Mouse (Mus musculus) liver, embryonic 13.5 days (tissue): Measurements from ENCODE around the gene Gab1. TPM values are rescaled to one million over a fixed set of nuclear protein-coding genes. Genes with fewer than 3 reads are reported as not detected.

ENCODE experiments used
- ATAC-seq: fragments of 200-750 bp; cut with Nextera tagmentation; 2 replicates; pipeline ENCODE4 v1.8.0; 2017; ENCODE audit warnings: low read depth, mild to moderate bottlenecking, moderate number of reproducible peaks, moderate library complexity
- DNase-seq: peaks from one replicate; pipeline ENCODE4 v3.0.0; 2022
- H3K27ac ChIP-seq: fragments of 300-500 bp; sonication (generic); 2 replicates; pipeline ENCODE4 v1.5.1; 2015; ENCODE audit warnings: moderate library complexity, mild to moderate bottlenecking, inconsistent platforms
- H3K27me3 ChIP-seq: fragments of 300-500 bp; sonication (generic); 2 replicates; pipeline ENCODE4 v1.6.1; 2015; ENCODE audit warnings: mild to moderate bottlenecking, inconsistent platforms
- H3K36me3 ChIP-seq: fragments of 300-500 bp; sonication (generic); 2 replicates; pipeline ENCODE4 v1.6.1; 2015; ENCODE audit warnings: mild to moderate bottlenecking, inconsistent platforms
- H3K4me1 ChIP-seq: fragments of 300-500 bp; sonication (generic); replicated peaks from 2 replicates; pipeline ENCODE4 v1.6.1; 2015; ENCODE audit warnings: inconsistent platforms
- H3K4me2 ChIP-seq: fragments of 300-500 bp; sonication (generic); 2 replicates; pipeline ENCODE4 v1.6.1; 2015; ENCODE audit warnings: inconsistent platforms, mild to moderate bottlenecking, moderate library complexity
- H3K4me3 ChIP-seq: fragments of 300-500 bp; sonication (generic); replicated peaks from 2 replicates; pipeline ENCODE4 v1.5.1; 2015; ENCODE audit warnings: mild to moderate bottlenecking, inconsistent platforms
- H3K9ac ChIP-seq: fragments of 300-500 bp; sonication (generic); 2 replicates; pipeline ENCODE4 v1.6.1; 2015; ENCODE audit warnings: mild to moderate bottlenecking, inconsistent platforms
- H3K9me3 ChIP-seq: fragments of 300-500 bp; sonication (generic); replicated peaks from 2 replicates; pipeline ENCODE4 v1.6.1; 2016; ENCODE audit warnings: inconsistent platforms
- WGBS: fragments of 180-500 bp; shearing (Covaris S2); methylation state at CpG from one replicate; pipeline ENCODE4 v1.1.7; 2015; ENCODE audit not compliant: insufficient replicate concordance; 5-methylcytosine and 5-hydroxymethylcytosine counted together
- polyA plus RNA-seq: library from polyadenylated mRNA; unstranded; fragments of >200 nt; fragmentation: Nextera tagmentation; extraction: Ambion mirVana; gene quantifications from 2 replicates; pipeline ENCODE4 v1.2.1, GENCODE M21; 2015

The Gab1 gene
- polyA plus RNA-seq, 1 experiment from 2014 or later, result 7.7 TPM

- Histone ChIP-seq H3K9ac (no peak overlapping the region), H3K27me3 (no peaks in the 10 kb centered on the region), H3K4me3 (no peak overlapping the region), H3K4me1 (no peaks in the 10 kb centered on the region; the same call in none of the 2 replicates), H3K27ac (no peak overlapping the region), H3K9me3 (no peaks in the 10 kb centered on the region), H3K36me3 (peaks cover 32% of the 10 kb centered on the region), H3K4me2 (no peak overlapping the region)
- 82% methylated on average over 6 of the region's 6 CpGs for whole genome bisulfite sequencing
- DNase-seq (no peak), ATAC-seq (no peak)
These were observed 40.2 kb downstream of the Gab1 start for GRCm38 (mm10) chr8:80840090-80840489.

- Histone ChIP-seq H3K27ac (no peak overlapping the region), H3K4me3 (no peak overlapping the region), H3K27me3 (no peaks in the 10 kb centered on the region), H3K9me3 (no peaks in the 10 kb centered on the region), H3K9ac (no peak overlapping the region), H3K4me2 (no peak overlapping the region), H3K36me3 (peaks cover 32% of the 10 kb centered on the region), H3K4me1 (no peaks in the 10 kb centered on the region; the same call in none of the 2 replicates)
- 67% methylated on average over 6 of the region's 6 CpGs for WGBS
- DNase-seq (no peak), ATAC-seq (no peak)
These were observed 42.1 kb downstream of the Gab1 start for GRCm38 (mm10) chr8:80838199-80838598.

DNA sequence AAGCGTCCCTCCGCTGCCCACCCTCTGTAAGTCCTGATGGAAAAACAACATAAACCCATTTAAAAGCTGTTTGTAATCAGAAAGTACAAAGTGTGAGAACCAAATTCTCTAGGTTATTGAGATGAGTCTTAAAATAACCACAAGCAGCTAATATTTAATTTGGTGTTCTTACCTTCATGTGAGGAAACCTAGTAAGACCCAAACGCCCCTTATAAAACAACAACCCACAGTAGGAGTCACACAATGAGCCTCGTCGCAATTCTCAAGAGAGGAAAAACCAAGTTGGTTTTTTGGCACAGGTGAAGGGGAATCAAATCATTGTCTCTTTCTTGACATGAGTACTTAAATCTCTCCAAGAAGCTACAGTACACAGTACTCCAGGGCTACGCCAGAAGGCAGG lies 44.9 kb downstream of the Gab1 start:
- no peak overlapping the region for H3K4me3 ChIP-seq
- H3K27me3 ChIP-seq, result no peaks in the 10 kb centered on the region
- 89% methylated on average over 6 of the region's 6 CpGs for WGBS
- peaks cover 17% of the 10 kb centered on the region; the same call in 1 of the 2 replicates for H3K36me3 ChIP-seq
- H3K9me3 ChIP-seq, result no peaks in the 10 kb centered on the region
- H3K4me1 ChIP-seq, result peaks cover 10% of the 10 kb centered on the region
- DNase-seq (no peak), ATAC-seq (no peak)
- H3K4me2 ChIP-seq, result no peak overlapping the region
- no peak overlapping the region for H3K27ac ChIP-seq
- no peak overlapping the region for H3K9ac ChIP-seq

DNA sequence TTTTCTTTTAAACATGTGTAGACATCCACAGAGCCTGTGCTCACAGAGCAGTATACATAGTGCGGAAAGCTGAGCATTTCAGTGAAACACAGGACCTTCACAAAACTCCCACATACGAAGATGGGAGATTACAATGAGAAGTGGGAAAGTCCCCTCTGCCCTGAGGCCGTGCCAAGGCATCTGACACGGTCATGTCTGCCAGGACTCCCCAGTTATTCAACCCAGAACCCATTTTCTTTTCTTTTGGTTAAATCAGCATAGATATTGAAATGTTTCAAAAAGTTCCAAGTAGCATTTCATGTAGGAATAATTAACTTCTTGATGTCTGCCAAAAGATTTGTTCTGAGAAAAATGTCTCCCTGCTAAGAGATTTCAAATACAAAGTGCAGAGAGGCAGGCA lies 45.9 kb downstream of the Gab1 start:
- ATAC-seq (no peak), DNase-seq (no peak)
- H3K27me3 ChIP-seq, result no peaks in the 10 kb centered on the region
- no peak overlapping the region for H3K9ac ChIP-seq
- 74% methylated on average over 4 of the region's 4 CpGs for WGBS
- no peak overlapping the region for H3K4me3 ChIP-seq
- H3K4me2 ChIP-seq, result no peak overlapping the region
- peaks cover 10% of the 10 kb centered on the region for H3K4me1 ChIP-seq
- no peaks in the 10 kb centered on the region for H3K9me3 ChIP-seq
- H3K36me3 ChIP-seq, result peaks cover 10% of the 10 kb centered on the region; the same call in 1 of the 2 replicates
- H3K27ac ChIP-seq, result no peak overlapping the region

DNA sequence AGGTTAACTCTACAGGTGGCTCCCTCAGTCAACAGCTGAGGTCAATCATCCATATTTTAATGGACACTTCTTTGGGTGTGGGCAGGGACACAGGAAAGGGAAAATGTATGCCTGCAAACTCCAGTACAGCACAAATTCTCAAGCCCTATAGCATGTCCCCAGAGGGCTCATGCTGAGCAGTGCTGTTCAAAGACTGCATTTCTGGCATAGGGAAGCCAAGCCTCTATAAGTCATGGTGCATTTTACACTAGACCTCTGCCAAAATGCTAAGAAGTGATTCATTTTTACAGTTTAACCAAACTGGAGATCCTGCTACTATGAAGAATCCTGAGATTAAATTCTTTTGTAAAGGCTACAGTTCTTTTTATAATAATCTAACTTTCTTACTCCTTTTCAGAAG lies 47.8 kb downstream of the Gab1 start:
- no peak for ATAC-seq
- Histone ChIP-seq H3K9ac (no peak overlapping the region), H3K4me3 (no peak overlapping the region), H3K4me2 (no peak overlapping the region), H3K27ac (no peak overlapping the region), H3K27me3 (no peaks in the 10 kb centered on the region), H3K36me3 (0 out of 2 replicates have a peak, but pooled peaks cover 6% of the 10 kb centered on the region), H3K9me3 (no peaks in the 10 kb centered on the region), H3K4me1 (peaks cover 10% of the 10 kb centered on the region)
- no peak for DNase-seq

GRCm38 (mm10) chr8:80831876-80832524 lies 48.3 kb downstream of the Gab1 start:
- H3K4me2 ChIP-seq, result no peak overlapping the region
- 0 out of 2 replicates have a peak, but pooled peaks have one; percentile 31 for ATAC-seq
- no peaks in the 10 kb centered on the region for H3K9me3 ChIP-seq
- H3K27ac ChIP-seq, result no peak overlapping the region
- no peak overlapping the region for H3K9ac ChIP-seq
- H3K4me3 ChIP-seq, result no peak overlapping the region
- H3K27me3 ChIP-seq, result no peaks in the 10 kb centered on the region
- WGBS, result 77% methylated on average over 5 of the region's 5 CpGs
- peaks cover 8% of the 10 kb centered on the region for H3K36me3 ChIP-seq
- H3K4me1 ChIP-seq, result peaks cover 10% of the 10 kb centered on the region
- DNase-seq, result no peak

GRCm38 (mm10) chr8:80830724-80831566 lies 49.4 kb downstream of the Gab1 start:
- no peaks in the 10 kb centered on the region for H3K9me3 ChIP-seq
- H3K4me1 ChIP-seq, result peaks cover 10% of the 10 kb centered on the region
- H3K9ac ChIP-seq, result no peak overlapping the region
- no peaks in the 10 kb centered on the region for H3K27me3 ChIP-seq
- H3K36me3 ChIP-seq, result peaks cover 11% of the 10 kb centered on the region
- no peak overlapping the region for H3K4me3 ChIP-seq
- WGBS, result 77% methylated on average over 11 of the region's 11 CpGs
- ATAC-seq (no peak), DNase-seq (no peak)
- H3K4me2 ChIP-seq, result no peak overlapping the region
- no peak overlapping the region for H3K27ac ChIP-seq

DNA sequence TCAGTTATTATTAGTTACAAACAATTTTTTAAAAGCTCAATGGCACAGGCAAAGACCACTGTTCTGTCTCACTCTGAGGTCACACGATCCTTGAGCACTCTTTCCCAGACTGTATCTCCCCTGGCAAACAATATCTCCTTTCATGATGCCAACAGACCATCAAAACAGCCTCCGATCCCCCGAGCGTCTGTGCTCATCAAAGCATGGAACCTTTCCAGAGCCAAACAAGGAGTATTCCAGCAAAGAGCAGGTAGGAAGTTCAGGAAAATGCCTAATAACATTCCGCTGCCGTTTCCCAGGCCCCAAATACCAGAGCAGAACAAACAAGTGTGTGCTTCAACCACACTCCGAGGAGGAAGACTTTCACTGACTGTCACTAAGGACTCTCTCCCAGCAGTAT lies 50.2 kb downstream of the Gab1 start:
- Histone ChIP-seq H3K36me3 (peaks cover 11% of the 10 kb centered on the region), H3K4me2 (no peak overlapping the region), H3K27me3 (no peaks in the 10 kb centered on the region), H3K4me1 (peaks cover 16% of the 10 kb centered on the region), H3K4me3 (no peak overlapping the region), H3K9ac (no peak overlapping the region), H3K27ac (no peak overlapping the region), H3K9me3 (no peaks in the 10 kb centered on the region)
- DNase-seq, result no peak
- WGBS, result 73% methylated on average over 7 of the region's 7 CpGs
- no peak for ATAC-seq

DNA sequence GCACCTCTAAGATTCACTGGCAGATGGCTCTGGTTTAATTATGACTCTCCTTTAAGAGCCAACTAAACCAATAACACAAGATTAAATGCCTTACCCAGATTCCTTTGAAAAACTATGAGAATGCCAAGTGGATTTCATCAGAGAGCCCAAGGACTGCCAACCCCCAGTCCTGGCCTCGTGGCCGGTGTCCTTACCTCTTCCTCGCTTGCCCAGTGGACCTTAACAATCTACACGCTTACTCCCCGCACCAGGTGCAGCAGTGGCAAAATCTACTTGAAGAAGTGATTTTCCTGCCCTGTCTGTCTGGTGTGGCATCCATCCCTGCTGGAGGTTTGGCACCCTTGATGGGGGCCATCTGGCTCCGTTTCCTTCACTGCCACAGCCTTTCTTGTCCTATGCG lies 53.3 kb downstream of the Gab1 start:
- no peaks in the 10 kb centered on the region for H3K9me3 ChIP-seq
- 91% methylated on average over 7 of the region's 7 CpGs for WGBS

GRCm38 (mm10) chr8:80825136-80825535 lies 55.2 kb downstream of the Gab1 start:
- Histone ChIP-seq H3K4me2 (no peak overlapping the region), H3K9ac (no peak overlapping the region), H3K27me3 (no peaks in the 10 kb centered on the region), H3K36me3 (peaks cover 9% of the 10 kb centered on the region), H3K4me1 (peaks cover 23% of the 10 kb centered on the region), H3K4me3 (no peak overlapping the region), H3K27ac (no peak overlapping the region), H3K9me3 (no peaks in the 10 kb centered on the region)
- ATAC-seq, result 0 out of 2 replicates have a peak, but pooled peaks have one; percentile 26
- WGBS, result 61% methylated on average over 4 of the region's 4 CpGs
- DNase-seq, result no peak

More for the DNA sequence above, 53.3 kb downstream of the Gab1 start:
- no peak for DNase-seq
- no peak overlapping the region for H3K4me2 ChIP-seq
- H3K36me3 ChIP-seq, result peaks cover 9% of the 10 kb centered on the region
- H3K27me3 ChIP-seq, result no peaks in the 10 kb centered on the region
- no peak for ATAC-seq
- peaks cover 26% of the 10 kb centered on the region for H3K4me1 ChIP-seq
- no peak overlapping the region for H3K4me3 ChIP-seq
- H3K27ac ChIP-seq, result no peak overlapping the region
- H3K9ac ChIP-seq, result no peak overlapping the region

- Histone ChIP-seq H3K4me1 (peaks cover 23% of the 10 kb centered on the region), H3K27ac (no peak overlapping the region), H3K4me2 (no peak overlapping the region), H3K36me3 (peaks cover 9% of the 10 kb centered on the region), H3K4me3 (no peak overlapping the region), H3K9me3 (no peaks in the 10 kb centered on the region), H3K9ac (no peak overlapping the region), H3K27me3 (no peaks in the 10 kb centered on the region)
- ATAC-seq, result no peak
- WGBS, result 71% methylated on average over 5 of the region's 5 CpGs
- no peak for DNase-seq
These were observed 55.9 kb downstream of the Gab1 start for GRCm38 (mm10) chr8:80824426-80824825.
